Mouse (Mus musculus) CD4-positive, CD25-positive, alpha-beta regulatory T cell (primary cell): ENCODE results near the gene Nudt16. TPM values are rescaled to one million over a fixed set of nuclear protein-coding genes. Genes with fewer than 3 reads are reported as not detected.

Experiments used
- polyA plus RNA-seq: library from polyadenylated mRNA; unstranded; fragments of 100-300 nt; shearing (Covaris generic); gene quantifications from one replicate; pipeline ENCODE4 v1.2.1, GENCODE M21; 2017

Nudt16 gene
- polyA plus RNA-seq, result 60.7 TPM

GRCm38 (mm10) chr9:105131253-105132001 lies at the start of gene Nudt16:
Nudt16 (minus strand) TSS chr9:105131824.

GRCm38 (mm10) chr9:105144992-105145391 lies 13.4 kb upstream of the Nudt16 start, which contains the start of gene 1700080E11Rik:
1700080E11Rik (minus strand) TSS chr9:105145092.

Other genes with a start within 250 kb of the Nudt16 start
- gene Mrpl3, start 78.6 kb downstream of the Nudt16 start, polyA plus RNA-seq, result 76.9 TPM
- gene 1700080E11Rik, start 13.3 kb upstream of the Nudt16 start, polyA plus RNA-seq, result not detected